Mouse (Mus musculus) left cerebral cortex, postnatal 4 days (tissue): ENCODE results near the gene Cgnl1. TPM values are rescaled to one million over a fixed set of nuclear protein-coding genes. Genes with fewer than 3 reads are reported as not detected.

ENCODE experiments used
- DNase-seq: peaks from one replicate; pipeline ENCODE4 v3.0.0-alpha.2; 2022
- intact Hi-C: fragments of 180-260 bp; cut with DNase I; formaldehyde crosslinking; loops from one replicate; pipeline ENCODE4 v1.15.1; 2025
- total RNA-seq, 2 experiments: library from RNA; stranded (reverse); gene quantifications; 2 replicates each; pipeline ENCODE4 v1.2.3; 2021

Cgnl1 gene
- total RNA-seq, 2 experiments from 2014 or later: 9.9 to 10.9 TPM

DNA sequence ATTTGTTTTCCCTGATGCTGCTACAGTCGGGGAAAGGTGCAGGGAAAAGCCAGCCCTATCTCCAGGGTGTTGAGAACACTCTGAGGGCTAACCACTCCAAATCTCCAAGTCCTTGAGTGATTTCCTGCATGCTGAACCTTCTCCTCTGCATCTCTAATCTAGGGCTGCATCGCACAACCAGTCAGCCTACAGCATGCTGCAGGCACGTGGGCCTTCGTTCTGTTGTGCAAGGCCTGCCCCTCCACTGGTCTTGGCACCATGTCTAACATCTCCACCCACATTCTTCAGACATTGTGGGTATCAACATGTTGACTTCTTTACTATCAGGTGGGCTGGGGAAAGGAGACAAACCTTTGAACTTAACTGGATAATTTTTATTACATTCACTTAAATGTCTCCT lies 44.2 kb downstream of the Cgnl1 start:
- intact Hi-C loops: no loop called here
- no peak for DNase-seq

DNA sequence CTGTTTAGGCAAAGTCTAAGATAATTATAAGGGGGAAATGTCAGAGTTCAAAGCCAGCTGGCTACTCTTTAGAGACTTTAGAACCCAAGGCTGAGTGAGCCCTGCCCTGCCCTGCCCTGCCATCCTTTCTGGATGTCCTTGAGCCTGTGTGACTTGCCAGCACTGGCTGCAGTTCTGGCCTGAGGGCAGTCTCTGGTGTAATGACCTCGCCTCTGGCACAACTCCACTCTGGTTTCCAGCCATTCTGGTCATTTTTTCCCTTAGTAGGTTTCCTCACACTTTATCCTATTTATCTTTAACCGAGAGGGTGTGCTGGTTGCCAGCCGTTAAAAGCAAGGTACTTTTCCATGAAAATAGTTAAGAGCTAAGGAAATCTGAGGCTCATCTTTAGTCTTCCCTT lies 45.3 kb downstream of the Cgnl1 start:
- intact Hi-C loops: no loop called here
- DNase-seq: no peak

DNA sequence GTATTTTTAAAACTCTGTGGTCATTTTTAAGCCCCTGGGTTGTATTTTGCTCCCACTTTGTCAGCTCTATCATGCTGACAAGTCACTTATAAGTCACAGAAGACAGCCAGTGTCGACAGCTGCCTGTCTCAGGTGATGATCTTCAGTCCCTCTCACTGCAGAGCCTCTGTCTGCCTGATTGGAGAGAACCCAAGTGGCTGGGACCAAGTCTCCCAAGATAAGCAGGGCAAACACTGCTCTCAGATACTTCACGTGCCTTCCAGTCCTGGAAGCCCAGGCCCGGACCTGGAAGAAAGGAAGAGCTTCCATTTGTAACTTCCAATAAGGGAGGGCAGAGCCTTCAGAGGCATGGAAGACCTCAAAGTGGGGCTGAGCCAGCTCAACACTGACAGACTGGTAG lies 49.0 kb downstream of the Cgnl1 start:
- no peak for DNase-seq
- intact Hi-C loops: no loop called here

DNA sequence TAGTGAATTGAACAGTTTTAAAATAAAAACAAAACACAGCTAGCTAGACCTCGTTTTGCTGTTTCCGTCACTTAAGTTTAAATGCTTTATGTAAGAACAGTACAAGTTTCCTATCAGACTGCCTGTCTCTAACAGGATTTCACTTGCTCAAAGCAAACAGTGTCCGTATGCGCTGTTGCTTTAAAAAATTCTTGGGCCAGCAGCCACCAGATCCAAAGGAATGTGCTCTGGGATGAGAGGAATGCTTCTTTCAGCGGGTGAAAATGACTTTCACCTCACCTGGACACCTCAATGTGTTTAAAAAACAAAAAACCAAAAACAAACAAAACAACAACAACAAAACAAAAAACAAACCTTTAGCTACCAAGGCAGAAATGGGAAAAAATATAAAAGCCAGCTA lies 54.4 kb downstream of the Cgnl1 start:
- no peak for DNase-seq
- intact Hi-C loops: no loop called here

DNA sequence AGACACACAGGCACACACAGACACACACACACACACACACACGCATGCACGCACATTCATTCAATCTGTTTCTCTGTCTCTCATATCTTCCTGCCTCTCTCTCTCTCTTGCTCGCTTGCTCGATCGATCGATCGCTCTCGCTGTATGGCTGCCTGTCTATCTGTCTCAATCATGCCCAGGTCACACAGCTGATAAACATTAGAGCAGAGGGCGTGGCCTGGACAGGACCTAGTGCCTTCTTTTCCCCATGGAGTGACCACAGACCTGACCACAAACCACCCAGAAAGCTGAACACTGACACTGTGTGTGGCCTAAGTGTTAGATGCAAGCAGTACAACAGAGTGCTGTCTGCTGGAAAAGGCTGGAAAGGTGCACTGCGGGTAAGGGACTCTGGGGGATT lies 60.6 kb downstream of the Cgnl1 start:
- DNase-seq: no peak
- intact Hi-C loops: no loop called here

DNA sequence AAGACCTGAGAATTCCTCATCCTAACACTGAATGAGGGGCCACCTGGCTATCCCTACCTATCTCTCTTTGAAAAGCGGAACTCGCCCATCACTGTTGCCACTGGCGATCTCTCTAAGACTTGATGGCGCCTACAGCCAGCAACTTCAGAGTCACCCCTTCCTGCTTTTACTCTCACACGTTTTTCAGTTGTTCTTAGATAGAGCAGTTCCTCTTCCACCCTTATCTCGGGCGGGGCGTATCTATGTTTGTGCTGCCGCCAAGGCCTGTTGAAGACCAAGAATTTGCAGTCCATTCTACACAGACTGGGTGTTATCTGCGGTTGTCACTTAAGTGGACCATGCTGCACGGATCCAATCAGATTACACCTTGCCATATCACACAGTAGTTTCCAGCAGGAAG lies 62.2 kb downstream of the Cgnl1 start:
- intact Hi-C loops: no loop called here
- DNase-seq: no peak

DNA sequence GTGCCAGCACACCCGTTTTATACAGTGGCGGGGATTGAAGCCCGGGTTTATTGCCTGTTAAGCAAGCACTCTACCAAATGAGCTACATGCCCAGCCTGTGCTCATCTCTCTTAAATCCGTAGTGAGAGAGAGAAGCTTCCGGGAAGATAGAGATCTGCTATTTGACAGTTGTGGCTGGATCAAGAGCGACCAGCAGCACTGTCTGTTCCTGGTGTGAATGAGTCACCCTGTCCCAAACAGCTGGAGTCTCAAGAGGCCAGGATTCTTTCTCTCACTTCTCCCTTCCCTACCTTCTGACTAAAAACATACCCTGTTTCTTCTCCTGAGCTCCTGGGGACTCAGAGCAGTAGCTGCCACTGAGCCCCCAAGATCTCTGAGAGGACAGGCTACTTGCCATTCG lies 63.4 kb downstream of the Cgnl1 start:
- DNase-seq: no peak
- intact Hi-C loops: no loop called here

DNA sequence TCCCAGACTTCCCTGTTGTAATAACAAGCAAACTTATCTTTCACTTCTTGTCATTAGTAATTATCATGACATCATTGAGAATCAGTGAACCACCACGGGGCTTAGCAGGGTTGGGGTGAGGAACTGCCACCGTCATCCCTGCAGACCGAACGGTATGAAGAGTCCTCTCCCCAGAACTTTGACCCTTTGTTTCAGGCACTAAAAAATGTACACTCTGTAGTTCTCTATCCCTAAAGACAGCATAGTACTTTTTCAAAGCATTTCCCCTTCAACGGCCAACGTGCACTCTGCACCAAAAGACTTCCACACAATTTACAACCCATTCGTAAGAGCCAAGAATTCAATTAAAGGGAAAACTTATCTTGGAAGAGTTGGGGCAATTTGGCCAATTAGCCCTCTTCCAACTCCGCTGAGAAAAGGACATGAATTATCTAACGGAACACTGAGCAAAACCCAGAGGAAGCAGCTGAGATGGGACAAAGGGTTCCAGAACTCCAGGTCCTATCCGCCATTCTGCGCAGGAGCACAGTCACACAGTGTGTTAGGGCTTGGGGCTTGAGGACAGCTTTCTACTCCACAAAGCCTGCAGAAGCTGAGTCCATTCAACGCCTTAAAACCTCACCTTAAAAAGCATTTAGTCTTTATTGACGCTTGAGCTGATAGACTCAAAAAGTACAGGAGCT lies 66.9 kb downstream of the Cgnl1 start:
- DNase-seq: no peak
- intact Hi-C loops: no loop called here

DNA sequence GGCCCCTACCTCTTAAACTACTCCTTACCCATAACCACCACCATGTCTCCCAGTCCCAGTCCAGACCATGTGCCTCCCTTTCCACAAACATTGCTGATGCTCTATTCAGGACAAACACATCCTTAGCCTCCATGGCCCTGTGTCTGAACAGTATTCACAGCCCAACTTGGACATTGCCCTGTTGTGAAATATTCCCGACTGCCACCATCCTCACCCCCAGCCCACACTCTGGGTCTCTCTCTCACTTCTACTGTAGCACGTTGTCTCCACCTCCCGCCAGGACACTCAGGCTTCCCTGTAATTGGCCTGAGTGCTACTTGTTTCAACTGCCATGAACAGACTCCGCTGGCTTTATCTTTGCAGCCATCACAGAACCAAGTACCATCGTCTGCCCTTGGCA lies 72.3 kb downstream of the Cgnl1 start:
- intact Hi-C loops: no loop called here
- no peak for DNase-seq

DNA sequence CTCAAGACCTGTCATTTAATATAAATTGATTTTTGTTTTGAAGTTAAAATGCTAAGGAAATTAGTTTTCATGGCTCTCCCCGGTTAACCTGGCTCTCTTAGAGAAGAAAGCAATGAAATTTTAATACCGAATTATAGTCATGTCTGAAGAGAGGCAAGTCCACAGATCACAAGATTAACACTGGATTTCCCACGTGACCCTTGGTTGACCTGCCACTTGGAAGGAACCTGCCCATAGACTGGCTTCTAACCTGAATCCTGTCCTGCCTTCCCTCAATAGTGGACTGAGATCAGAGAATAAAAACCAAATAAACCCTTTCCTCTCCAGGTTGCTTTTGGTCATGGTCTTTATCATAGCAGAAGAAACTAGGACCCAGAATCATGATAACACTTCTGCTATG lies 73.3 kb downstream of the Cgnl1 start:
- no peak for DNase-seq
- intact Hi-C loops: no loop called here

DNA sequence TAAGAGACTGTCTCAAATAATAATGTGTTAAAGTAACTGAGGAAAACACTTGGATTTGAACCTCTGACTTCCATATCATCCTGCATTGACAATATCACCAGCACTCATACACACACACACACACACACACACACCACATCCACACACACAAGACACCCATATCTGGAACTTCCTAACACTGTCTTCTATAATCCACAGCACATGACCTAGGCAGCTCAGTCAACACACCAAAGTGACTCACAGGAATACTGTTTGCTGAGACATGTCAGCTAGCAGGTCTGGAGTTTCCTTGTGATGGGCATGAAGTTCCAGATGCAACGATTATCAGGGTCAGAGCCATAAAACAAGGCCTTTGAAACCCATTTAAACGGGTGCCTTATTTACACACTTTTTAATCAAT lies 74.2 kb downstream of the Cgnl1 start:
- intact Hi-C loops: no loop called here
- DNase-seq: no peak

DNA sequence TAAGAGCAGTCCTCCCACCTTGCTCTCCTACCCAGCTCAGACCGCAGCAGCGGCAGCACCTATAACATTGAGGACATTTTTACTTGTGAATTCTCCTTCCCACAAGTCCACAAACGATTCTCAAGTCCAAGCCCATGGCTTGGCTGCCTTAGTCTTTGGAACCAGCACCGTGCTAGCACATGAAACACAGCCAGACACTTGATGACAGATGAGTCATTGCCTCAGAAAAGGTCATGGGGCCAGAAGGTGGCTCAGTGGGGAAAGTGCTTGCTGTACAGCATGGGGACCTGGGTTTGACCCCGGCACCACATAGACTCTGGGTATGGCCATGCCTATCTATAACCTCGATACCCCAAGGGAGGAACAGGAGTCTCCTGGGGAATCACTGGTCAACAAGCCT lies 74.6 kb downstream of the Cgnl1 start:
- no peak for DNase-seq
- intact Hi-C loops: no loop called here

DNA sequence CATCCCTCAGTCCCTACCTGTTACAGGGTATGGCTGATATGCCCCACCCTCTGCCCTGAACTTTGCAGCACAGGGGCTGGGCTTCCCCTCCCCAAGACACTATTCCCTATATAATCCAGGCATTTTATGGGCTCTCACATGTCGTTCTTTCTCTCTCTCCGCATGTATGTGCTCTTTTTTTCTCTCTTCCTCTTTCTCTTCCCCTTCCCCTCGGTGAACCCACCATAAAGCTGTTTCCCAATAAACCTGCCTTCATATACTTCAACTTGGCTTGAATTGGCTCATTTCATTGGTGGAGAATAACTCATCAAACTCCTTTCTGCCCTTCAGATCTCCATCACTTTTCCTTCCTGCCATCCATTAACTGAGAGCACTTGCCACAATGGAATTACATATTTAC lies 76.3 kb downstream of the Cgnl1 start:
- DNase-seq: no peak
- intact Hi-C loops: no loop called here

DNA sequence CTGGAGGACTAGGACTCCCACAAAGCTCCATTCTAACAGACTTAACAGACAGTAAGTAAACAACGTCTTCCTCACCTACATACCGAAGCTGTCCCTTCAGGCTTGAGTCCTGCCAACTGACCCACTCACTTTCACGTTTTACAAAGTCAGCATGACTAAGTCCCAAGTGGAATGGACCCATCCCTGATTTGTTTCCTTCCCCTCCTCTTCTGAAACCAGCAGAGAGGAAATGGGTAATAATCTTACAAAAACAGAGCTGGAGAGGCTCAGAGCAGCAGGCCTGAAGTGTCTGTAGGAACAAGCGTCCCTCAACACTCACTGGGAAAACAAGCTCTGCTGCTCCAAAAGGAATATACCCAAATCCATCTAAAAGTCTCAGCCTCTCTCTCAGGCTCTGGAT lies 77.2 kb downstream of the Cgnl1 start:
- no peak for DNase-seq

DNA sequence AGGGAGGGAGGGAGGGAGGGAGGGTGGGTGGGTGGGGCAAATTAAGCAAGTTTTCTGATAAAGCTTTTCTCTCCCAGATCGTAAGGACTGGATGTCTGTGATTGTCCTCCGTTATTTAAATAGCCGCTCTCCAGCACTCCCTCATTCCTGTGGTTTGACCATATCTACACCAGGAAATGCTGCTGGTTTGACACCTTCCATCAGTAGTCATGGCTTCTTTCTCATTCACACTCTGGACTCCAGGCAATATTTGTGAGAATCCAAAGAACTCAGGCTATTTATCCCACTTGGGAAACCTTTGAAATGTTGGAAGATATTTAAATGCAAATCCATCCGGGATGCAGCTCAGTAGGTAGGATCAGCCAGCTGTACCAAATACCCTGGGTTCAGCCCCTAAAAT lies 77.6 kb downstream of the Cgnl1 start:
- intact Hi-C loops: no loop called here
- no peak for DNase-seq

More for the DNA sequence above, 77.2 kb downstream of the Cgnl1 start:
- intact Hi-C loops: no loop called here

DNA sequence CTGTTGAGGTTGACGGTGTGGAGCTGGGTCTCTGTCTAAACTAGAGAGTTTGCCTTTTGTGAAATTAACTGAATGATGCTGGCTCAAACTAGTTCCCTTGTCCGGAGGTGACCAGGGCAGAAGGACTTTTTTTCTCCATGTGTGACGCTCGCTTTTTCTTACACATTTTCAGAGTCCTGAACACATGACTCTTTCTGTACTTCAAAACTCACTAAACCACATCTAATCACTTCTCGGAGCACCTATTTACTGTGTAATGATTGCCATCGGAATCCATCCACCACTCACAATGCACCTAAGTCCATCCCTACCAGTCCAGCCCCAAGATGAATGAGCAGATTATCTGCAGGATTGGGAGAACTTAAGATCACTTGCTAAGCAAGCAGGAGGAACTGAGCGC lies 79.2 kb downstream of the Cgnl1 start:
- DNase-seq: no peak
- intact Hi-C loops: no loop called here

DNA sequence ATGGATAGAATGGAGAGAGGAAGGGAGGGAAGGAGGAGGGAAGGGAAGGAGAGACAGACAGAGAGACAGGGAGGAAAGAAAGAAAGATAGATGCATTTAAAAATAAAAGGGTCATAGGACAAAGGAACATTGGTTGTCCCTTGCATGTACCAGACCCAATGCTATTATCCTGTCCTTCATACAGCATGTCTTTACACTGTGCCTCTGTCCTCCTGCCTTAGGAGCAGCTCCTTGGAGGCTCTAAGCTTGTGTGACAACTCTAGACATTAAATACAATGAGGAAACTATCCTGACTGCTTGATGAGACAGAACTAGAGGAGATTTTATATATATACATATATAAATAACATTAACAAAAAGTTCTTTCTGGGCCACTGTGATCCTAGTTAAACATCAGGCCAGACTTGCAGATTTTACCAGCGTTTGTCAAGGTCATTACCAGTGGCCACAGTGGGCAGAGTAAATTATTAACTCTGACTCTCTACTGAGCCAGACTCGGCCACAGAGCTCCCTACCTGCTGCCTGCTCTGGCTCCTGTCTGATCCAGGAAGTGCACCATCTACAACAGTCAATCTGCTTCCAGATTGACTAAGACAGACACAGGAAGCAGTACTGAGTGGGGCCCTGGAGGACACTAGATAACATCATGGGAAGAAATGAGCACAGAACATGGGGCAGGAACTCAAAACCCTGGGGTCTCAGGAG lies 81.9 kb downstream of the Cgnl1 start:
- DNase-seq: no peak
- intact Hi-C loops: no loop called here

DNA sequence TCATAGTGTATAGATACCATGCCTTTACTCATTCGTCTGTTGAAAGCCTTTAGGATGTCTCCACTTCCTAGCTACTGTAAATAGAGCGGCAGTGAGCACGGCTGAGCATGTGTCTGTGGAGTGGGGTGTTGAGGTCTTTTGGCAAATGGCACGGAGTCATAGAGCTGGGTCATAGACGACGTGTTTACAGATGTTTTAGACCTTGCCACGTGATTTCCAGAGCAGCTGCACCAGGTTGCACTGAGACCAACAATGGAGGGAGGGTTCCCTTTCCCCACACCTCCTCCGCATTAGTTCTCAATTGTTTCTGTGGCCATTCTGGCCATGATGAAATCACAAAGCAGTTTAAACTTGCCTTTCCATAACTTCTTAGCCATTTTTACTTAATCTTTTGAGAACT lies 84.9 kb downstream of the Cgnl1 start:
- no peak for DNase-seq
- intact Hi-C loops: no loop called here

DNA sequence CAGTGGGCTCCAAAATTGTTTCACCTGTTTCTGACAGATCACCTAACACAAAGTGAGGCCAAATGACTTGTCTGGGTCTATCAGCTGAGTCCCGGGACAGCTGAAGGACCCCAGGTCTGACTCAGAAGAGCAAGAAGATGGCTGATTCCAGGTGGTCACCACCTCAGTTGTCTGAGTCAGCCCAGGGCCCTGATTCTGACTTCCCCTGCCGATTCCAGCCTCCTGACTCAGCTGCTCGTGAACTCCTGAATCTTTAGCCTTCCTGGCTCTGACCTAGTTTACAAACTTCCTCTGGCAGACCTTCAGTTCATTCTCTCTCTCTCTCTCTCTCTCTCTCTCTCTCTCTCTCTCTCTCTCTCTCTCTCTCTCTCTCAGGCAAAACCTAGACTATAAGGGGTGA lies 86.6 kb downstream of the Cgnl1 start:
- DNase-seq: no peak
- intact Hi-C loops: no loop called here

DNA sequence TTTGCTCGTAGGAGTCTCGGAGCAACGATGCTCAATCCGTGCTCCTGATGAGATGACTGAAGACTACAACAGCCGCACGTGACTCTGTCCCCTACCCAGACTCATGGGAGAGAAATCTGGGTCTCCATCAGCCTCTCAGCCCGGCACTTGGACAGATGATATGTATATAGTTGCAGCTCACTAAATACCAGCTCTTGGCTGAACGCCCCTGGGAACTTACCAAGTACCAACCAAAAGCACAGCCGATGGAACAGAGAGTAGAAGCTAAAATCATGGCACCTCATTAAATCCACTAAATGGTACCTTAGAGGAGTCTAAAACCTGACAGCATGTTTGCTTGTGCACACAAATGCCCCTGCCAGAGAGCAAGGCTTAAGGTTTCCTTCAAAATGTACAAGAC lies 91.0 kb downstream of the Cgnl1 start:
- no peak for DNase-seq
- intact Hi-C loops: no loop called here

DNA sequence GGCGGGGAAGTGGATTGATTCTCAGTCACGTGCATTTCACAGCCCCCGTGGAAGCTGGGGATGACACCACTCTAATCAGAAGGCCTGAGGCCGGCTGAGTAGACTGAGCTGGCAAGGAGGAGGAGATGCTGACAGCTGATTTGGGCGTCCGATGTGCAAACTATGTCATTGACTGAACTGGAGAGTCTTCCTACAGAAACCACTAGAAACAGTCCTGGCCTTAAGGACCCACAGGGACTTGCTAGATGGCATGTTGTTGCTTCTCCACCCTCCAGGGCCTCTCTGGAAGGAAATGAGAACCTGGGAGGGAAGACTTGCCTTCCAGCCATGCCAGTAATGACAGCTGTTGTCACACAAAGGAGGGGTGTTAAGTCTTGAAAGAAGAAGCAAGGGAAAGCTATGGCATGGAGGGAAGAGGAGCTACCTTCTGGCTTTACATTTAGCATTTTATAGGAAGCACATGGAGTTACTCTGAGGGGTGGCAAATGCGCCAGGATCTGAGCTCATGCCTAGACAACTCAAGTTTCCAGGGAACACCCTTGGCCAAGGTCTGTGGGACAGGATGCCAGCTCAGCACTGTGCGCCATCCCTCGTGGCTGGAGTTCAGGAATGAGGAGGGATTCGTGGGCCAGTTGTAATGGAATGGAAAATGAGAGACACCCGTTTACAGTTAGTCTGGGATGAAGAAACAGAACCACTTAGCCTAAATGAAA lies 92.1 kb downstream of the Cgnl1 start:
- intact Hi-C loops: no loop called here
- peak; percentile 7 for DNase-seq

DNA sequence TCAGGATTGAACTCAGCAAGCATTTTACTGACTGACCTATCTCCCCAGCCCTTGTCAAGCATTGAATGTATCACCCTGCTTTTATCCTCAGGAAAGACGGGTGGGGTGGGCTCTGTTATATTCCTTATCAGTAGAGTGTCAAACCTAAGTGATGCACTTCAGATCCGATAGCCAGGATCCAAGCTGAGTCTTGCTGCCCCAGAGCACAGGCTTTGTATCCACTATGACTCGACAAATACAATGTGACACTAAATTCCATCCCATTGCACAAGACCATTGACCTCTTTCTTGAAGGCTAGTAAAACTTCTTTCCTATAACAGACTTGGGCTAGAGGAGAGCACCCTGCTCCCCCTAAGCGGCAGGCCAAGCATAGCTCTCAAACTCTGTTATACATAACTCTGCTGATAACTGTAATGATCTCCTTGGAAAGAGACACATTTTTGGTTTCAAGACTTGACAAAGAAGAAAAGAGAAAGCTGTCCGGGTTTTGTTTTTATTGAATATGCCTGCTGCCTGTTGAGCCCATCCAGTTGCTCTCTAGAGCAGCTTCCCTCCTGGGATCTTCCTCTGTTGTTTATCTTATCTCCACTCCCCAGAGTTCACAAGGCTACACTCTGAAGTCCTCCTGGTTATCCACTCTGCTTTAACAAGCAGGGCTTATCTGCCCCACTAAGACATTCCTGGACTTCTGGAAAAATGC lies 94.3 kb downstream of the Cgnl1 start:
- intact Hi-C loops: no loop called here
- no peak for DNase-seq
